Mouse (Mus musculus): ENCODE measurements around the gene Sestd1. TPM values are rescaled to one million over a fixed set of nuclear protein-coding genes. Genes with fewer than 3 reads are reported as not detected.
A peak's percentile ranks its signal among the peaks of the same experiment; 100 is the strongest.

The Sestd1 gene
- total and polyA plus RNA-seq, 3 experiments = not detected

DNA sequence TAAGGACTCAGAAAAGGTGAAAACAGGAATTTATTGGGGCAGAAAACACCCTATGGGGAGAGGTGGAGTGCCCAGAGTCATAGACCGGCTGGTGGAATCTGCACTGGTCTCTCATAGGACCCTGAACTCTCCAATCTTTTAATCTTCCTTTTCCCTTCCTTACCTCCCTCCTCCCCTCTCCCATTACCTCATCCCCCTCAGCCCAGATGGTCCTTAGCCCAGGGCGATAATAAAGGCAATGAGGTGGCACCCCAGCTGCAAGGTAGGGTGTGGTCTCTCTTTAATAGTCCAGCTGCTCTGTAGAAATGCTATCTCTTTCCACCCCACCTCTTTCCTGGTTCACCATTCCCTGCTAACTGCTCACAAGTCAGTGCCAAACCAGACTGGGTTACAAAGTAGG lies 102.9 kb downstream of the Sestd1 start:
- no peaks in the 10 kb centered on the region for H3K27me3 ChIP-seq (ENCODE audit: control insufficient read depth in 1 of 2, insufficient read depth in 2 of 2, low read length in 2 of 2)
- H3K4me1 ChIP-seq (ENCODE audit: control insufficient read depth in 1 of 2, insufficient read depth in 2 of 2, low read length in 2 of 2) = peaks cover 0 to 7% of the 10 kb centered on the region in 2 experiments; a peak in 2 of 4 replicates
- peak overlapping the region; percentile 15; the same call in 1 of the 2 replicates for H3K27ac ChIP-seq (ENCODE audit: control insufficient read depth, low read depth, low read length)
- no peak overlapping the region for H3K9ac ChIP-seq (ENCODE audit: control insufficient read depth, low read depth, low read length, poor library complexity, severe bottlenecking)
- peak; percentile 39 for DNase-seq (ENCODE audit: low read depth, low spot score)
- H3K4me3 ChIP-seq (ENCODE audit: control insufficient read depth in 1 of 2, insufficient read depth in 1 of 2, low read depth in 2 of 2, low read length in 2 of 2) = no peak overlapping the region
- H3K79me2 ChIP-seq (ENCODE audit: control insufficient read depth, insufficient read depth, low read length, poor library complexity) = no peaks in the 10 kb centered on the region
- peaks cover 0 to 10% of the 10 kb centered on the region in 2 experiments; a peak in 2 of 4 replicates for H3K36me3 ChIP-seq (ENCODE audit: control insufficient read depth in 1 of 2, insufficient read depth in 2 of 2, low read length in 2 of 2)
- H3K9me3 ChIP-seq (replicated peaks; ENCODE audit: insufficient read depth, low read length) = no peaks in the 10 kb centered on the region
- peak; percentile 35 for TF ChIP-seq TAL1 (IDR thresholded peaks at IDR 0.05; ENCODE audit: low read length)
- TF ChIP-seq ETS1 (IDR thresholded peaks at IDR 0.05; ENCODE audit: low read depth, low read length) = peak; percentile 97
- peak; percentile 9; the same call in 1 of the 2 replicates for TF ChIP-seq GATA1 (IDR thresholded peaks at IDR 0.05; ENCODE audit: low read depth, low read length)
- peak; percentile 75 for TF ChIP-seq TCF12 (IDR thresholded peaks at IDR 0.05; ENCODE audit: low read depth, low read length)
- peak; percentile 19 to 66; a peak in 3 of 4 replicates for TF ChIP-seq EP300 (IDR thresholded peaks at IDR 0.05; ENCODE audit: low read depth in 1 of 2, low read length in 2 of 2)
- peak; percentile 40; the same call in 1 of the 2 replicates for TF ChIP-seq MAZ (IDR thresholded peaks at IDR 0.05; ENCODE audit: low read depth, low read length)
- TF ChIP-seq POLR2AphosphoS2 (IDR thresholded peaks at IDR 0.05; ENCODE audit: low read length) = no peak
- no peak for TF ChIP-seq RCOR1 (IDR thresholded peaks at IDR 0.05; ENCODE audit: low read depth, low read length)

DNA sequence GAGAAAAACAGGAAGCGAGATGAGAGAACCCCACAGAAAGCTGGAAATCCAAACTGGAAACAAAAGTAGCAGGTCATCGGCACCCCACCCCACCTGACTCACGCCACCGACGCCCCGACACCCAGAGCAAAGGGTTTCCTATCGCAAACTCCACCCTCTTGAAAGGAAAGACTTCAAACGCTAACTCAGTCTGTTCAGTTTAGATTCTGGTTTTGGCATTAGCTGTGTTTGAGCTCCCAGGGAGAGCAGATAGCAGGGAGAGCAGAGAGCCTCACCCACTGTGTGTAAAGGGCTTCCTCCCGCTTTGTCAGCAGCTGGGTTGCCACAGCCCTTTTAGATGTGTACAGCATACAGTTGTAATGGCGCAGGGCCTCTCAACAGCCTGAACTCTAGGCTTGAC lies 104.0 kb downstream of the Sestd1 start:
- no peaks in the 10 kb centered on the region for H3K9me3 ChIP-seq (replicated peaks; ENCODE audit: insufficient read depth, low read length)
- peak overlapping the region; percentile 67 for H3K27ac ChIP-seq (ENCODE audit: control insufficient read depth, low read depth, low read length)
- H3K36me3 ChIP-seq (ENCODE audit: control insufficient read depth in 1 of 2, insufficient read depth in 2 of 2, low read length in 2 of 2) = peaks cover 0 to 10% of the 10 kb centered on the region in 2 experiments; a peak in 2 of 4 replicates
- DNase-seq (ENCODE audit: low read depth, low spot score) = peak; percentile 78
- H3K4me3 ChIP-seq (ENCODE audit: control insufficient read depth in 1 of 2, insufficient read depth in 1 of 2, low read depth in 2 of 2, low read length in 2 of 2) = peak overlapping the region; percentile 31 to 43
- H3K4me1 ChIP-seq (ENCODE audit: control insufficient read depth in 1 of 2, insufficient read depth in 2 of 2, low read length in 2 of 2) = peaks cover 0 to 7% of the 10 kb centered on the region in 2 experiments; a peak in 2 of 4 replicates
- peak overlapping the region; percentile 43; the same call in 1 of the 2 replicates for H3K9ac ChIP-seq (ENCODE audit: control insufficient read depth, low read depth, low read length, poor library complexity, severe bottlenecking)
- no peaks in the 10 kb centered on the region for H3K79me2 ChIP-seq (ENCODE audit: control insufficient read depth, insufficient read depth, low read length, poor library complexity)
- no peaks in the 10 kb centered on the region for H3K27me3 ChIP-seq (ENCODE audit: control insufficient read depth in 1 of 2, insufficient read depth in 2 of 2, low read length in 2 of 2)
- no peak for TF ChIP-seq SMC3 (IDR thresholded peaks at IDR 0.05; ENCODE audit: low read depth, low read length)
- peak; percentile 45 for TF ChIP-seq TAL1 (IDR thresholded peaks at IDR 0.05; ENCODE audit: low read length)
- peak; percentile 49 to 72 for TF ChIP-seq EP300 (IDR thresholded peaks at IDR 0.05; ENCODE audit: low read depth in 1 of 2, low read length in 2 of 2)
- TF ChIP-seq RCOR1 (IDR thresholded peaks at IDR 0.05; ENCODE audit: low read depth, low read length) = peak; percentile 46; the same call in 1 of the 2 replicates
- TF ChIP-seq MYB (IDR thresholded peaks at IDR 0.05; ENCODE audit: low read depth, low read length) = no peak
- no peak for TF ChIP-seq MAZ (IDR thresholded peaks at IDR 0.05; ENCODE audit: low read depth, low read length)
- TF ChIP-seq NRF1 (IDR thresholded peaks at IDR 0.05; ENCODE audit: insufficient read depth, low read depth, low read length, poor library complexity, severe bottlenecking) = no peak
- no peak for TF ChIP-seq KAT2A (conservative IDR thresholded peaks at IDR 0.05; ENCODE audit: low read depth, low read length)
- TF ChIP-seq MAFK (IDR thresholded peaks at IDR 0.05; ENCODE audit: borderline replicate concordance, low read depth, low read length) = no peak
- TF ChIP-seq UBTF (IDR thresholded peaks at IDR 0.05; ENCODE audit: borderline replicate concordance, insufficient read depth, low read depth, low read length) = no peak
- no peak for TF ChIP-seq JUND (IDR thresholded peaks at IDR 0.05; ENCODE audit: low read depth, low read length)
- TF ChIP-seq USF1 (IDR thresholded peaks at IDR 0.05; ENCODE audit: low read depth, low read length) = no peak
- peak; percentile 72 for TF ChIP-seq TCF12 (IDR thresholded peaks at IDR 0.05; ENCODE audit: low read depth, low read length)
- TF ChIP-seq HCFC1 (IDR thresholded peaks at IDR 0.05; ENCODE audit: low read depth, low read length) = no peak
- no peak for TF ChIP-seq RAD21 (IDR thresholded peaks at IDR 0.05; ENCODE audit: low read depth, low read length)
- TF ChIP-seq MYC (IDR thresholded peaks at IDR 0.05; ENCODE audit: low read depth, low read length) = no peak
- TF ChIP-seq CHD1 (IDR thresholded peaks at IDR 0.05; ENCODE audit: low read depth, low read length) = no peak
- TF ChIP-seq MAX (IDR thresholded peaks at IDR 0.05; ENCODE audit: low read length) = no peak
- TF ChIP-seq CTCF (IDR thresholded peaks at IDR 0.05 in 2 of 3, conservative IDR thresholded peaks at IDR 0.05 in 1 of 3; ENCODE audit: control insufficient read depth in 1 of 3, insufficient read depth in 1 of 3, low read depth in 2 of 3, low read length in 3 of 3, poor library complexity in 1 of 3, severe bottlenecking in 1 of 3) = no peak
- no peak for TF ChIP-seq MXI1 (IDR thresholded peaks at IDR 0.05; ENCODE audit: low read depth, low read length)
- no peak for TF ChIP-seq ZKSCAN1 (IDR thresholded peaks at IDR 0.05; ENCODE audit: low read depth, low read length)
- TF ChIP-seq GATA1 (IDR thresholded peaks at IDR 0.05; ENCODE audit: low read depth, low read length) = no peak
- no peak for TF ChIP-seq ZMIZ1 (IDR thresholded peaks at IDR 0.05; ENCODE audit: low read depth, low read length)
- TF ChIP-seq ETS1 (IDR thresholded peaks at IDR 0.05; ENCODE audit: low read depth, low read length) = peak; percentile 66
- TF ChIP-seq ZC3H11A (IDR thresholded peaks at IDR 0.05; ENCODE audit: low read depth, low read length) = no peak
- no peak for TF ChIP-seq USF2 (IDR thresholded peaks at IDR 0.05; ENCODE audit: borderline replicate concordance in 1 of 2, insufficient read depth in 1 of 2, low read depth in 1 of 2, low read length in 2 of 2)
- TF ChIP-seq ELF1 (IDR thresholded peaks at IDR 0.05; ENCODE audit: low read depth, low read length) = no peak
- no peak for TF ChIP-seq NELFE (IDR thresholded peaks at IDR 0.05; ENCODE audit: low read depth, low read length)
- TF ChIP-seq ZNF384 (IDR thresholded peaks at IDR 0.05; ENCODE audit: low read depth, low read length) = no peak
